Mouse (Mus musculus) bone marrow macrophage, adult 2 months (primary cell): ENCODE results near the gene Kctd21. TPM values are rescaled to one million over a fixed set of nuclear protein-coding genes. Genes with fewer than 3 reads are reported as not detected.
A peak's percentile ranks its signal among the peaks of the same experiment; 100 is the strongest.

Experiments
- H3K27ac ChIP-seq: 2 replicates; pipeline ENCODE4 v1.5.1; 2012; ENCODE audit warnings: low read depth, low read length; ENCODE audit not compliant: insufficient read depth
- H3K4me1 ChIP-seq: 2 replicates; pipeline ENCODE4 v1.6.1; 2012; ENCODE audit warnings: low read length; ENCODE audit not compliant: control insufficient read depth, insufficient read depth
- H3K4me3 ChIP-seq: 2 replicates; pipeline ENCODE4 v1.5.1; 2012; ENCODE audit warnings: mild to moderate bottlenecking, low read length, moderate library complexity; ENCODE audit not compliant: insufficient read depth
- CTCF ChIP-seq: IDR thresholded peaks from 2 replicates; pipeline ENCODE4 v1.5.1; 2012; ENCODE audit warnings: low read depth, mild to moderate bottlenecking, low read length, moderate library complexity
- POLR2A ChIP-seq: IDR thresholded peaks from 2 replicates; pipeline ENCODE4 v1.6.1; 2012; ENCODE audit warnings: mild to moderate bottlenecking, low read depth, low read length, borderline replicate concordance
- polyA plus RNA-seq: library from polyadenylated mRNA; stranded (reverse); fragments of >200 nt; gene quantifications from 2 replicates; pipeline ENCODE4 v1.2.4, GENCODE M21; 2012; ENCODE audit not compliant: missing spikeins, insufficient read depth, insufficient read length

The Kctd21 gene
- polyA plus RNA-seq, 1 experiment = 16.3 TPM

DNA sequence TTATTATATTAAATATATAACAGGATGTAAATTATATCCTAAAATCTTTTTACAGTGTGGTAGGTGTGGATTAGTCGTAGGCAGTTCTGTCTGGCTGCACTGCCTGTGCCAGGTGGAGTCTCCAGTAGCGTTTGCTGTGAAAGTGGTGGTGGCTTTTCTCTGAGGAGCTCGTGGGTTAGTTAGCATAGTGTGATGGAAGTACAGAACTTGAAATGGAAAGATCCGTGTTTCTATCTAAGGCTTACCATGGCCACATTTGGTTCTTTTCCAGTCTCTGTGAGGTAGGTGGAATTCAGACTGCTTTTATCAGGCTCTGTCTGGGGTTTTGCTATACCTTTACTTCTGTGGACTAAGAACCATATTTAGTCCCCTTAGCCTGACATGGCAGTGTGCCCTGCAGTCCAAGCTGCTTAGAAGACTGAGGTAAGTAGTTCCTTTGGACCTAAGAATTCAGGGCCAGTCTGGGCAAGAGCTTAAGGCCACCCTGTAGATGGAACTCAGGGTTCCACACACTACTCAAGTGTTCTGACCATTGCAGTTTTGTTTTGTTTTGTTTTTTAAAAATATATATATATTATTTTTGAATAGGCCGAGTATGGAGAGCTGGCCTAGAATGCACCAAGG is 48.5 kb downstream of the Kctd21 start:
- H3K27ac ChIP-seq = no peak overlapping the region

DNA sequence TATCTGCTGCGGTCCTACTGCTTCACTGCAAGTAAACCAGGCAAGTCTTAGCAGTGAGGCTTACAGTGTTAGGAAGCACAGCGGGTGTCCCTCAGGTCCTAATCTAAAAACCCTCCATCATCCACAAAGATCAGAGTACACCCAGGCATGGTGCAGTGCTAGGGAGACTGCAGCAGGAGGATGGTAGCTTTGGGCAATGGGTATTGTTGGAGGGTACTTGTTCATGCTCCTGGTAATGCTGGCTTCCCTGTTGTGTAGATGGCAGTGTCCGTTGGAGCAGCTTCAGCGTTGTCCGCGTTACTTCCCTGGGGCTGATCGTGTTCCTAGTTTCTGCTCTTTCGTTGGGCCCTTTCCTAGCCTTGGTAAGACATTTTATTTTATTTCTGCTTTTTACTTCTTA is 50.5 kb downstream of the Kctd21 start:
- Histone ChIP-seq H3K4me3 (no peak overlapping the region), H3K27ac (peak overlapping the region; percentile 89)
- TF ChIP-seq POLR2A = no peak
- no peak for TF ChIP-seq CTCF

More for the DNA sequence above, 48.5 kb downstream of the Kctd21 start:
- TF ChIP-seq POLR2A = no peak
- no peak for TF ChIP-seq CTCF
- peaks cover 42% of the 10 kb centered on the region for H3K4me1 ChIP-seq
- no peak overlapping the region for H3K4me3 ChIP-seq

DNA sequence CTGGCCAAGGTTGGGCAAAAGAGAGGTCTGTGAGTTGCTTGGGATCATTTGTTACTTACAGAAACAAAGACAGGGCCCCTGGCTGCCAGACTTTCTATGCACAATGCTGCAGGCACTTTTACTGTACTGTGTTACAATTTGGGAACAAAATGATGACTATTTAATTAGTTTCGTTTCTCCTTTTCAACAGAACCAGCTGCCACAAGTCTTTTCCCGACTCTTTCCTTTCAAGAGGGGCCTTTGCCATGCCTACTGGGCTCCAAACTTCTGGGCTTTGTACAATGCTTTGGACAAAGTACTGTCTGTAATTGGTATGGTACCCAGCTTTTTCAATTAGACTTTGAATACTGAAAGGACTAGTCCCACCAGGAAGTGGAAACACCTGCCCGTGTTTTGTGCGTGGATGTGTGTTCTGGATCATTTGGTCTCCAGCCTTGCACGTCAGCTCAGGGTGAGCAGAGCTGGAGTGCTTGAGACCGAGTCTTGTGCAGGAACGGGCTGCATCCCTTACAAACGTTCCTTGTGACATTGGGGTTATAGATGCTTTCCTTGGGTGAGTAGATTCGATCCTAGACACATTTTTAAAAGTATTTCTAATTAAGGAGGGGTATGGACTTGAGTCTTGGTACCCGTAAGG is 51.5 kb downstream of the Kctd21 start:
- TF ChIP-seq CTCF = no peak
- no peak for TF ChIP-seq POLR2A
- peaks cover 53% of the 10 kb centered on the region for H3K4me1 ChIP-seq
- no peak overlapping the region for H3K4me3 ChIP-seq
- H3K27ac ChIP-seq = peak overlapping the region; percentile 89

More for the DNA sequence above, 50.5 kb downstream of the Kctd21 start:
- peaks cover 52% of the 10 kb centered on the region for H3K4me1 ChIP-seq

DNA sequence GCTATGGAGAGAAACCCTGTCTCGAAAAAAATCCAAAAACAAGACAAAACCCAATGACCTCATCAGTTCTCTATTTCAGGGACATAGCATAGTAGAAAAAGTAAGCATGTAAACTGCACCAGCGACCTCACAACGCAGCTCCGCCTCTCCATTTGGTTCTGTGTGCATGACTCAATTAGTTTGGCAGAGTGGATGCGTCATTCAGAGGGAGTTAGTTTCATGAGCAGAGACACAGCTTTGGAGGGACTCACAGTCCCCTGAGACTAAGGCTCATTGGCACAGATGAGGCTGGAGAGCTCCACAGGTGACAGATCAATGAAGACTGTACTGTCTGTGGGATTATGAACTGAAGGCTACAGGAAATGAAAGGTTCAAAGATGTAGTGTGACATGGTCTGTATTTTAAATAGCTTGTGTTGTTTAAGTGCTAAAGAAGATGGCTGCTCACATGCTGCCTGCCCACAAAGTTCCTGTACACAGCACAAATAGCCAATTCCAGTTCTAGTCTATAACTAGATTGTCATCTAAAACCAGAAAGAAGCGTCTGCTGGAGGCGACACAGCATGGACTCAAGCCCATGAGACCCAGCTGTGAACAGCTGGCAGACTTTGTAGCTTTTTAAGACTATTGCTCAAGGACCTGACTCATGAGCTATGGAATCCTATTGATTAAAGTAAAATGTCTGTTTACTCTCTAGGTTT is 54.1 kb downstream of the Kctd21 start:
- H3K4me3 ChIP-seq = no peak overlapping the region
- TF ChIP-seq CTCF (no peak), POLR2A (no peak)
- no peak overlapping the region for H3K27ac ChIP-seq

DNA sequence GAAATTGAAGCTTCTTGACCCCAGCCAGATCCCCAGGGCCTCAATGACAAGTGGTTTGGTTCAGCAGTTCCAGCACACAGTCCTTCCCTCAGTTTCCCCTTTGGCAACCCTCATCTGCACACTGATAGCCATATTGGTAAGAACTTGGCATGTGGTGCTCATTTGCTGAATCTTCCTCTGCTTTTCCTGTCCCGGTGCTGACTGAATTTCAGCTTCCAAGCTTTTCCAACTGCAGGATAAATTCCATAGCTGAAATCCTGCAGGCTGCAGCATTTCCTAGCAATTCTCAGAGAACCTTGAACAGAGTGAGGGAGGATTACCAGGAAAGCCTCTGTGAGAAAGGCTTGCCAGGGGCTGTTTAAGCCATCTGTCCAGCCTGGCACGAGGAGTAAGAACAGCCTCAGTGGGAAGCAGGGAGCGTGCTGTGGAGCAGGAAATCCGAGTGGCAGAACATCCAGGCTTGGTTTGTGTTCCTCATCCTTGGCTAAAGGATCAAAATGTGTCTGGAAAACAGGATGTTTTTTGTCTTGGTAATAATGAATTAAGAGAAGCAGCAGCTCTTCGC is 54.8 kb downstream of the Kctd21 start:
- peaks cover 48% of the 10 kb centered on the region for H3K4me1 ChIP-seq
- TF ChIP-seq POLR2A (no peak), CTCF (no peak)
- no peak overlapping the region for H3K27ac ChIP-seq
- H3K4me3 ChIP-seq = no peak overlapping the region

More for the DNA sequence above, 54.1 kb downstream of the Kctd21 start:
- H3K4me1 ChIP-seq = peaks cover 53% of the 10 kb centered on the region

DNA sequence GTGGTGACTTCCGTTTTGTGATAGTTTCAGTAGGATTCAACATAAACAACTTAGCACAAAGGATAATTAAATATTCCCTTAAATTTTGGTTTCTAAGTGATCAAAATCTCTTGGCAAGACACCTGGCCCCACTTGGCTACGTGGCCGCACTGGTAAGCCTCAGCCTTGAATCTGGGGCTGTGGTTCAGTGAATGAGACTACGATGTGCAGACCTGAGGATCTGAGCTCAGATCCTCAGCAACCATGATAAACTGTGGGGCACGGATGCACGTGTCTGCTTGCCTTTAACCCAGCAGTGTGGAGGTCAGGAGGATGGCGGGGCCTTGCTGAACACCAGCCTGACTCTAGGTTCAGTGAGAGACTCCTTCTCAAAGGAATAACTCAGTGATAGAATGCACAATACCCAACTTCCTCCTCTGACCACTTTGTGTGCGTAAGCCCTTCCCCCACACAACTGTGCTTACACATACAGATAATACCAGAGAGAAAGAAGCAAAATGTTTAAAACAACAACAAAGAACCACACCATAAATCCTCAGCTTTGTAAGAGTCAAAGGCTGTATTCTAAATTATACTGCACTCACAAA is 55.5 kb downstream of the Kctd21 start:
- Histone ChIP-seq H3K4me3 (no peak overlapping the region), H3K27ac (peak overlapping the region; percentile 11; the same call in 1 of the 2 replicates), H3K4me1 (peaks cover 43% of the 10 kb centered on the region)
- TF ChIP-seq POLR2A = no peak
- TF ChIP-seq CTCF = no peak

DNA sequence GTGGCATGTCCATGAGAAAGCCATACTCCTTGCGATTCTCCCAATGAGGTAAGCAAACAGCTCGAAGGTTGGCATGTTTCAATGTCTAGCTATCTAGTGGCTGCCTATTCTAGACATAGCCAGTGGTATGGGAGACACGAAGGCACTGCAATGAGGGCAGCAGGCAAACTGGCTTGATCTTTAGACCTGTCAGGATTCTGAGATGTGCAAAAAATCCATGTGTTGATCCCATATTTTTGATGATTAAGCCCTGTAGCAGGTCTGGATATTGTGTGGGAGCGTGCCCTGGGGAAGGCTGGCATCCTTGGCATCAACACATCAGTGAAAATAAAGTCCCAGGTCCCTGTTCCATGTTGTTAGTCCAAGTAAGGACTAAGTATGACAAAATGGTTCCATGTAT is 56.4 kb downstream of the Kctd21 start:
- H3K4me1 ChIP-seq = peaks cover 36% of the 10 kb centered on the region
- TF ChIP-seq CTCF = no peak
- TF ChIP-seq POLR2A = no peak
- no peak overlapping the region for H3K27ac ChIP-seq
- H3K4me3 ChIP-seq = no peak overlapping the region

DNA sequence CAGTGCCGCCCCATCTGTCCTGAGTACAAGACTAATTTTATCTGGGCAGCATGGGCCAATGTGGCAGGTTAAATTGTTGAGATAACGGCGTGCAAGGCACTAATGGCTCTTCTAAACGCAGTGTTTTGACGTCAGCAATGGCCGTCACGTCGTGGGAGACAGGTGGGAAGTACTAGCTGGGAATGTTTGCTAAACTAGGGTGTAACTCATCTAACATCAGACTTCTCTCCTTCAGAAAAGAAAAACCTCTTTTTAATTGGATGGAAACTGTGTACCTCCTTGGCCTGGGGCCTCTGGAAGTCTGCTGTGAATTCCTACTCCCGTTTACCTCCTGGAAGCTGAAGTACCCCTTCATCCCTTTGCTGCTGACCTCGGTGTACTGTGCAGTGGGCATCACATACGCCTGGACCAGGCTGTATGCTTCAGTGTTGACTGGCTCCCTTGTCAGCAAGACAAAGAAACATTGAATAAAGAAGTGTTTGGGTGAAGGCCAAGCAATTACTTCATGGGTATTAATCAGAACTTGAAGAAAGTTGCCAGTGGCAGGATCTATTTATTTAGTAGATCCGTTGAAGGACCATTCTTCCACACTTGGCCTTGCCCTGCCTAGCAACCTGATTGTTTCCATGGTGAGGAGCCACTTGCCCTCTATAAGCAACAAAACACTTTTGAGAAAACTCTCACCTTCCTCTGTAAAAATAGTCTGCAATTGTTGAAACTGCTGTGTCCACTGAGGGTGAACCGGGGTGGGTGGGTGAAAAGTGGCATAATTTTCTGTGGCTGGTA is 59.4 kb downstream of the Kctd21 start:
- no peak overlapping the region for H3K27ac ChIP-seq
- no peak overlapping the region for H3K4me3 ChIP-seq
- H3K4me1 ChIP-seq = peaks cover 12% of the 10 kb centered on the region
- TF ChIP-seq CTCF (no peak), POLR2A (no peak)

DNA sequence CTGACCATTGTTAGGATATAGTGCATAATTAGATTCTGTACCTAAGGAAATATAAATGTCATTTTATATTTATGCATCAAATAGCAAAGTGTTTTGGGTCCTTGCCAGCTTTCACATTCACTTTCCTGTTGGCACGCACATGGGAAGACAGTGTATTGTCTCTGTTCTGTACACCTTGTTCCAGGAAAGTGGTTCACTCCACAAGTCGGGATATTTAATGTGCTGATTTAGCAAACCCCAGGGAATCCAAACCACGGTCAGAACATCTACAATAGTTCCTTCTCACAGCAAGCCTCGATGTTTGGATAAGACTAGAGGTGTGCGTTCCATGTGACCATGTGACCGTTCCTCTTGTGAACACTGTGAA is 59.9 kb downstream of the Kctd21 start:
- Histone ChIP-seq H3K27ac (no peak overlapping the region), H3K4me1 (peaks cover 7% of the 10 kb centered on the region), H3K4me3 (no peak overlapping the region)
- TF ChIP-seq CTCF (no peak), POLR2A (no peak)
